Mouse (Mus musculus) C2C12 (cell line): ENCODE measurements around the gene Fxyd4. TPM values are rescaled to one million over a fixed set of nuclear protein-coding genes. Genes with fewer than 3 reads are reported as not detected.

Experiments used
- H3K27me3 ChIP-seq: one replicate; pipeline ENCODE4 v1.6.1; 2011; ENCODE audit not compliant: control insufficient read depth, insufficient read depth, insufficient read length
- H3K36me3 ChIP-seq: one replicate; pipeline ENCODE4 v1.6.1; 2011; ENCODE audit not compliant: control insufficient read depth, insufficient read depth
- H3K4me3 ChIP-seq: one replicate; pipeline ENCODE4 v1.5.1; 2011; ENCODE audit warnings: mild to moderate bottlenecking, control low read depth; ENCODE audit not compliant: poor library complexity, insufficient read depth, severe bottlenecking
- H3K79me2 ChIP-seq: one replicate; pipeline ENCODE4 v1.6.1; 2011; ENCODE audit not compliant: control insufficient read depth, insufficient read depth
- H3K79me3 ChIP-seq: one replicate; pipeline ENCODE4 v1.6.1; 2011; ENCODE audit warnings: low read depth, control low read depth
- H3ac ChIP-seq: one replicate; pipeline ENCODE3; 2011; ENCODE audit warnings: low read depth; ENCODE audit not compliant: control insufficient read depth, insufficient read length
- CEBPB ChIP-seq: IDR thresholded peaks from one replicate; pipeline ENCODE4 v1.6.1; 2011; ENCODE audit warnings: low read depth, mild to moderate bottlenecking, control low read depth, moderate library complexity
- CTCF ChIP-seq: IDR thresholded peaks from one replicate; pipeline ENCODE4 v1.5.1; 2011; ENCODE audit not compliant: control insufficient read depth, insufficient read depth, insufficient read length
- FOSL1 ChIP-seq: IDR thresholded peaks from one replicate; pipeline ENCODE4 v1.8.0; 2011; ENCODE audit warnings: mild to moderate bottlenecking, low read length; ENCODE audit not compliant: poor library complexity, insufficient read depth, severe bottlenecking
- MAX ChIP-seq: IDR thresholded peaks from one replicate; pipeline ENCODE4 v1.6.1; 2011; ENCODE audit warnings: mild to moderate bottlenecking, control low read depth
- MYOD1 ChIP-seq: IDR thresholded peaks from one replicate; pipeline ENCODE4 v1.6.1; 2011; ENCODE audit warnings: low read depth; ENCODE audit not compliant: control insufficient read depth, insufficient read length
- MYOG ChIP-seq: IDR thresholded peaks from one replicate; pipeline ENCODE4 v1.6.1; 2011; ENCODE audit not compliant: control insufficient read depth, insufficient read length; ENCODE audit errors: extremely low read depth
- USF1 ChIP-seq: IDR thresholded peaks from one replicate; pipeline ENCODE4 v1.6.1; 2011; ENCODE audit warnings: low read depth, mild to moderate bottlenecking, control low read depth, moderate library complexity
- polyA plus RNA-seq: library from polyadenylated mRNA; unstranded; fragments of >200 nt; fragmentation: generic; extraction: Trizol; gene quantifications from one replicate; pipeline ENCODE4 v1.2.1, GENCODE M21; 2012; ENCODE audit warnings: missing spikeins

Fxyd4 gene
- polyA plus RNA-seq, 1 experiment = 0.75 TPM

DNA sequence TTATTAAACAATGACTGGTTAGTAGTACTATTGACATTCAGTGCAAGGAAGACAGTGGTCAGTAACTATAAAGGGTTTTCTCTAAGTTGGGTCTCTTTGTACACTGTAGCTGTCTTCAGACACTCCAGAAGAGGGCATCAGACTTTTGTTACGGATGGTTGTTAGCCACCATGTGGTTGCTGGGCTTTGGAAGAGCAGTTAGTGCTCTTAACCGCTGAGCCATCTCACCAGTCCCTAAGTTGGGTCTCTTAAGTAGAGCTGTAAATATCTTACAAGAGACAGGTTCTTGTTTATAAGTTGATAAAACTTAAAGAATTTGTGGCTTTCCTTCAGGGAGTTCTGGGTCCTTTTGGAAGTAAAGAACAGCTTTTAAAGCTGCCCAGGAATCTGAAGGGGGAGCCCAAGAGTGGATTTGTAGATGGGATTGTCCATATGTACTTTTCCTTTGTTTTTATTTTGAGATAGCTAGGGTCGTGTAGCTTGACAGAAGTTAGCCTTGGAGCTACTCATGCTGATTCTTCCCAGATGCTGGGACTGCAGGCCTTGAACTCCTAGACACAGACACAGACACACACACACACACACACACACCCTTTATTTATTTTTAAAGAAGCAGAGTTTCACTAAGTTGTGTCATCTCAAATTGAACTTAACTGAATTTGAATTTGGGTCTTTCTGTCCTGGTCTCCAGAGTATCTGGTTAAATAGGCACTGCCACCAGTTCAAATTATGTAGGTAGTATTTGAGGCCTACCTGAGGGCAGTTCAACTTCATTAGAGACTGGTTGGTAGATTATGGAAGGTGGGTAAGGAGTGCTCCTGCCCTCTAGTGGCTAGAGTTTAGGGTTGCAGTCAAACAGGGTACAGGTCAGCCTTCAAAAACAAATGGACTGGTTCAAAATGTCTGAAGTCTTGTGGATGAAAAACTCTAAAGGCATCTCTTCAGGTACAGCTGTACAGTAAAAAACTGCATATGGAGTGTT is 16.5 kb downstream of the Fxyd4 start:
- Histone ChIP-seq H3ac (no peak overlapping the region), H3K27me3 (no peaks in the 10 kb centered on the region), H3K79me2 (peaks cover 83% of the 10 kb centered on the region), H3K79me3 (peaks cover 75% of the 10 kb centered on the region), H3K4me3 (no peak overlapping the region), H3K36me3 (peaks cover 69% of the 10 kb centered on the region)
- TF ChIP-seq CEBPB (no peak), MYOD1 (no peak), USF1 (no peak)

DNA sequence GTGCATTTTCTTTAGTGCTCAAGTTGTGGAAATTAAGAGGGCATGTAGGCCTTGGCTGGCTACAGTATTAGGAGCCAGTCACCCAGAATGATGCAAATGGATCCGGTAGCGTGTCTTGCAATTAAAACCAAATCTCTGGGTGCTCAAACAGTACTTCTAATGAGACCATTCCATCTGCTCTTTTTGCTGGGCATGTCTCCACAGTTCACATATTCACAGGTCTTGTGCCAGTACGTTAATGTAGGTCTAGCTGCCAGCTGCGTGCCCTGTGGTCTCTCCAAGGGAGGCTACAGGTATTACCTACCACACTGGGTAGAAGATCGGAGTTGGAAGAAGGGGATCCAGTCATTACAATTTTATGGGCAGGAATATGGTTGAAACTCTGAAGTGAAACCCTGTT is 19.4 kb downstream of the Fxyd4 start:
- no peak for TF ChIP-seq CEBPB
- TF ChIP-seq FOSL1 = no peak
- TF ChIP-seq MYOG = no peak
- TF ChIP-seq MAX = no peak
- no peak for TF ChIP-seq USF1
- no peak for TF ChIP-seq MYOD1
- TF ChIP-seq CTCF = no peak
- peaks cover 100% of the 10 kb centered on the region for H3K79me2 ChIP-seq
- peak overlapping the region; percentile 72 for H3ac ChIP-seq
- H3K79me3 ChIP-seq = peaks cover 94% of the 10 kb centered on the region
- H3K27me3 ChIP-seq = no peaks in the 10 kb centered on the region
- peaks cover 78% of the 10 kb centered on the region for H3K36me3 ChIP-seq
- peak overlapping the region; percentile 79 for H3K4me3 ChIP-seq

DNA sequence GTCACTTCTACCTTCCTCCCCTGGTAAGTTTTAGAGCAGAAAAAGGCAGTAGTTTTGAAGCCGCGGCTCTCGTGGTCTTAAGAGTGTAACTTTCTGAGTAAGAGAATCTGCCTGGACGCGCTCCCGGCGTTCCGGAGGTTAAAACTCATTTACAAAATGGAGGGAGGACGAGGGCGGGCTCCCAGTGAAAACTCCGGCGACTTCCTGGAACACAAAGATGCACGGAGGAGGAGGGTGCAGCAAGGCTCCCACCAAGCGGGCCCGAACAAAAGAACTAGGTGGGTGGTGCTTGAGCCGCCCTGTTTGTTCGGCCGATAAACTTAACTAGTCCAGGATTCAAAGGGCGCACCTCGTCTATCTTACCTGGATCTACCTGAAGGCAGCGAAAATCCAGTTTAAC is 19.9 kb downstream of the Fxyd4 start:
- Histone ChIP-seq H3K36me3 (peaks cover 76% of the 10 kb centered on the region), H3K79me2 (peaks cover 100% of the 10 kb centered on the region), H3ac (peak overlapping the region; percentile 91), H3K79me3 (peaks cover 95% of the 10 kb centered on the region), H3K4me3 (peak overlapping the region; percentile 79), H3K27me3 (no peaks in the 10 kb centered on the region)
- TF ChIP-seq FOSL1 = no peak
- no peak for TF ChIP-seq MYOD1
- TF ChIP-seq MAX = no peak
- TF ChIP-seq MYOG = no peak
- no peak for TF ChIP-seq CEBPB
- TF ChIP-seq USF1 = no peak
- TF ChIP-seq CTCF = no peak

DNA sequence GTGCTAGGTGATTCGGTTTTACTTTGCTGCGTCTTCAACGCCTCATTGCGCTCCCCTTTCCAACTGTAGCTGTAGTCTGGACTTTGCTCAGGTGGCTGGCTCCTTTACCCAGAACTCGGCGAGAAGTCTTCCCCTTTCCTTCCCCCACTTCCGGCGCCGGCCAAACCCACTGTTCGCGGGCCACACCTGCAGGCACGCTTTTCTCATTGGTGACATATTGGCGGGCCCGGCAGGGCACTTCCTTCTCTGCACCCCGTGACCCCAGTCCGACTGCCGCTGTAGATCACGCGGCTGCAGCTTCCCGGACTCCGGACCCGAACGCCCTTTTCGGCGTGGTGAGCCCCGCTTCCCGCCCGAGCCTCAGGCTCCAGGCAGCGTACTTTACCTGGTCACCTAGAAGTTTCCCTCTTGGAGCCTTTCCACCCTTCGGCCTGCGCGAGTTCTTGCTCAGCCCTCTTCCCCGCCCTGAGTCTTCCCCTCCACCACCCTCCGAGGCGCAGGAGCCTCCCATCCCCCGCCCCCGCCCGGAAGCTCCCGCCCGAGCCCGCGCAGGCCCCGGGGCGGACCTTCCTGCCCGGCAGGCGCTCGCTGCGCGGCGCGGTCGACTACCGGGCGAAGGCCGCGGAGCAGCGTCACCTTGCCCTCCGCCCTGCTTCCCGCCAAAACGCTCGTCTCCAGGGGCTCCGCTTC is 20.6 kb downstream of the Fxyd4 start:
- peak overlapping the region; percentile 79 for H3K4me3 ChIP-seq
- peaks cover 95% of the 10 kb centered on the region for H3K79me3 ChIP-seq
- H3K36me3 ChIP-seq = peaks cover 76% of the 10 kb centered on the region
- H3ac ChIP-seq = peak overlapping the region; percentile 91
- H3K79me2 ChIP-seq = peaks cover 100% of the 10 kb centered on the region
- TF ChIP-seq USF1 = peak; percentile 72
- TF ChIP-seq CEBPB = no peak
- peak; percentile 44 for TF ChIP-seq MAX
- H3K27me3 ChIP-seq = no peaks in the 10 kb centered on the region

DNA sequence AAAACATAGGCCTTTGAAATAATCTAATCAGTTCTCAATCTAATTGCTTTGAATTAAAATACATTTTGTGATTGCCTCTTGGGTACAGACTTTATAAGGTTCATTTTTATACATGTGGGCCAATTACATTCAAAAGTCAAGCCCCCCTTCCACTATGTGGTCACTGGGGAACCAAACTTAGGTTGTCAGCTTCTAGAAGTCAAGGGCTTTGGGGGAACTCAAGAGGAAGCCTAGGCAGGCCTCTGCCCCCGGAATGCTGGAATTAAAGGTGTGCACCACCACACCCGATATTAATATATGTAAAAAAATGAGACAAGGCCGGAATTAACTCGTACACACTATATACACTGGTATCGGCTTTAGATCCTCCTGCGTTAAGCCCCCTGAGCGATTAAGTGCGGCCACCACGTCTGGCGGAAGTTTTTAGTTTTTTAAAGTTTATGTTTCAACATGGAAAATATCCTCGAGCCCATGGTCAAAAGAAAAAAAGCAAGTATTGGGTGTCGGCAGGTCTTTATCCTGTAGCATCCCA is 21.2 kb downstream of the Fxyd4 start:
- H3K27me3 ChIP-seq = no peaks in the 10 kb centered on the region
- peaks cover 95% of the 10 kb centered on the region for H3K79me3 ChIP-seq
- H3K36me3 ChIP-seq = peaks cover 72% of the 10 kb centered on the region

More for the DNA sequence above, 21.2 kb downstream of the Fxyd4 start:
- TF ChIP-seq CTCF (no peak), CEBPB (no peak), USF1 (no peak), FOSL1 (no peak), MYOD1 (no peak), MAX (no peak), MYOG (no peak)
- peaks cover 100% of the 10 kb centered on the region for H3K79me2 ChIP-seq
- H3K4me3 ChIP-seq = peak overlapping the region; percentile 79
- peak overlapping the region; percentile 91 for H3ac ChIP-seq
